Mouse (Mus musculus): ENCODE data around the gene Socs5.

The Socs5 gene

DNA sequence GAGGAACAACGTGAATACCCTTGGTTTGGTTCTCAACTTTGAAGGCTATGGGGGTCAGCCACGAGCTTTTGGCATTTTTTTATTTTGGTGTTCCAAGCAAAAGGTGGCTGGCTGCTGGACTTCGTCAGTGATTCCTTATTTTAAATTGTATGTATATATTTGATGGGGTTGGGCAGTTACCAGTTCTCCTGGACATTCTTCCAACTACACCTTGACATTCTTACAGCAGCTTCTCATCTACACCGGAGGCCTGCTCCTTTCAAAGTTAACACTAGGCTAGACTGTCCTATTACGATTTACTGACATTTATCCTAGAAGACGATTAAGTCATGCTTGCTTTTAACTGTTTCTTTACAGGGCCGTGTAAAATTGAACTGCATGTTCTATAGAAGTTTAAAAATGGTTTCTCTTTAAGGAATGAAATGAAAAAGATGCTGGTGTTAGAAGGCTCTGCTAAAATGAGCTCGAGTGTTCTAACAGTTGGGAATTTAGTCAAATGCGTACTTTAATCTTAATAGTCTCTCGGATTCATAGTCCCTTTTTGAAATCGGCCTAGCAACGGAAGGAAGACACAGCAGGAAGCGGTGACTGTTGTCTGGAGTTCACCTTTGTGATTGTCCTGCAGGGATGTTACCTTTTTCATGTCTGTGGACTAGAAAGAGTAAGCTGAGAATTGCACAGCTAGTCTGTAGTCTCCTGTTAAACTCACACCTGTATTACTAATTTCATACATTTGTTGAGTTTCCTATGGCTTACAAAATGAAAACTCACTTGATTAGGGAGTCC is 1.2 kb downstream of the Socs5 start:
- no peak for DNase-seq

DNA sequence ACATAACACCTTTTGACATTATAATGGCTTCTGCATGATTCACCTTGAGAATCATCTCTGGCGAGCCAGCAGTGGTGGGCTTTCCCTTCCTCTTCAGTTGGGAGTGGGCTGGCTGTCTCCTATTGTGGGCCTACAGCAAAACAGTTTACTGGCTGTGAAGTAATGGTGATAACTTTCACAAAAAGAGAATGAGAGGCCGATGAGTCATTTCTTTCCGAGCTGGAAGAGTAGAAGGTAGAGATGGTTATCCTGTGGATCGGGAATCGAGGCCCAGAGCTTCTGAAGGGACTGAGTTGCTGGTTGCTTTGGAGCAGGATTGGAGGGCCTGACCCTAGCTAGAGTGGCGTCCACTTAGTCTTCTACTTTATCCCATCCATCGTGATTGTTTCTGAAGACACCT is 2.0 kb downstream of the Socs5 start:
- DNase-seq: no peak

DNA sequence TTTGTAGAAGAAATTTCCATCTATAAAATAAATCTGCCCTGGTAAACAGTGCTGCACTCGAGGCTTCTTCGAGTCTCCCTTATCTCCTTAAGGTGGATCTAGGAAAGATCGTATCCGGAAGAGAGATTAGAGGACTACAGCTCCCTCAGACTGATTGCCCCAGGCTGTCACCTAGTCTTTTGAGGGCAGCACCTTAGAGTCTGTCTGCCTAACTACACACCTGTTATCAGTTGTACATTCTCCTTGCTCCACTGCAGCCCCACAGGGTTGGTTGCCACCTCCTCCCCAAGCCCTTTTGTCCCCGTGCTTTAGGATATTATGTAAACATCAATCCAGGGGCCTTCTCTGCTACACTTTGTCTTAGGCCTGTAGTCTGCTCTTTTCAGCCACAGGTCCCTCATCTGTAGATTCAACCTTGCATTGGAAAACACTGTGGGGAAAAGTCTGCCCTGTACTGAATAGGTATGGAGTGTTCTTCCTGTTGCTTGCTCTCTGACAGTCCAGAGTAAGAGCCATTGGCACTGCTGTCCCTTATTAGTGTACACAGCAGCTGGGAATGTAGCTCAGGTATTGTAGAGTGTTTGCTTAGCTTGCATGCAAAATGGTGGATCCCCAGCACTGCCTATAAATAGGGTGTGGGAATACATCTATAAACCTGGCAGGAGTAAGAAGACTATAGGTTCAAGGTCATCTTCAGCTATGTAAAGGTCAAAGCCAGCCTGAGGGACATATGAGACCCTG is 5.5 kb downstream of the Socs5 start:
- DNase-seq: no peak

DNA sequence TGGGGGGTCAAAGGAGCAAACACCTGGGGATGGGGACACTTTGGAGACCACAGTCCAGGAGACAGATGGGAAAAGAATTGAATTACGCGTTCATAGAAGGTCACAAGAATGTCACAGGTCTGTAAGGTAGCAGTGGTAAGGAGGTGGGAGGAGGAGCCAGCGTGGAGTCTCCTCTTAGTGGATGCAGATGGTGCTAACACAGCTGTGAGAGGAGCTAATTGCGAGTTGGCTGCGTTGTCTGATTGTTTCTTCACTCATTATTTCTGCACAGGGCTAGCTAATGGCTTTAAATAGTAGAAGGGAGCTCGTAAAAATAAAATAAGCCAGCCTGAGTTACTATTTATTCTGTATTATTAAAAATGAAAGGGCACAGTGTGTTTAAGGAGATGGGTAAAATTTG is 8.1 kb downstream of the Socs5 start:
- no peak for DNase-seq

DNA sequence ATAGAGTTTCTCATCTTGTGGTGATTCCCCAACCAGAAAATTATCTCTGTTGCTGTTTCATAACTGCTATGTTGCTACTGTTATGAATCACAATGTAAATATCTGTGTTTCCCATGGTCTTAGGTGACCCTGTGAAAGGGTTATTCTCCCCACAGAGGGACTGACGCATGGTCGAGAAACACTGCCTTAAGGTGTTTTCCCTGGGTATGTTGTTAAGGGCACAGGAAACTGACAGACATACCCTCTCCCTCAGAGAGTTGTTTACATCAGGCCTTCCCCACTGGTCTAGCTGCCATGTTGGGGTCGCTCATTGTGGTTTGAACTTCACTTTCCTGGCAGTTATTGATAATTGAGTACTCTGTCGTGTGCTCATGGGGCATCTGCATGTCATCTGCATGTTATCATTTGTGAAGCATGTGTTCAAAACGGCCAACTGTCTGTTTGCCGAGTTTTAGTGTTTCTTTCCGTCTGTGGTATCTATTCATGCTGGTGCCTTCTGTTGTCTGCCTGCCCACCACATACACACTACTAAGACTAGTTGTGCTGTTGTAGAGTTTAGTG is 11.6 kb downstream of the Socs5 start:
- DNase-seq: no peak

DNA sequence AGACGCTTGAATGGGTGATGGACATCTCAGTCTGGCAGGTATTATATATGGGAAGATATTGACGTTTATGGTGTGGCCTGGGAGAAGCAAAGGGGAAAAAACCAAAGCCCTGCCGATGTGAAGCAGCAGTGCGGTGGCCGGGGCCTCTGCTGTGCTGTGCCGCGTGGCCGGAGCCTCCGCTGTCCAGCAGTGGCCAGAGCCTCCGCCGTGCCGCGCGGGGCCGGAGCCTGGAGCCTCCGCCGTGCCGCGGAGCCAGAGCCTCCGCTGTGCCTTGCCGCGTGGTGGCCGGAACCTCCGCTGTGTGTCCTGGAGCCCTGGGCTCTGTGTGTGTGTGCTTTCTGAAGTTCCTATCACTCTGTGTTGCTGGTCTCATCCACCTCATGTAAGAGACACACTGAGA is 17.9 kb downstream of the Socs5 start:
- DNase-seq: no peak

DNA sequence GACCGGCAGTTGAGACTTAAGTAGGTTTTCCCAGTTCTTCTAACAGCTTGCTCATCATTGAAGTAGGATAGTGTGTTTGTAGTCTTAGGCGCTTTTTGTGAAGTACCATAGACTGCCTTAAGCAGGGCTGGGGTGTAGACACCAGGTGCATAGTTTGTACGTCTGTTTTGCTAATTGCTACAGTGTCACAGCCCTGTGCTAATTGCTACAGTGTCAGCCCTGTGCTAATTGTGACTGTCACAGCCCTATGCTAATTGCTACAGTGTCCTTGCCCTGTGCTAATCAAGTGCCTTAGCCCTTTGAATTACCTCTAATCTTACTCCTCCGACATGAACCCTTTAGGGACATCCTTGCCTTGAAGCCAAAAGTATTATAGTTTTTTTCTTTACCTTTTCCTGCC is 24.8 kb downstream of the Socs5 start:
- no peak for DNase-seq

DNA sequence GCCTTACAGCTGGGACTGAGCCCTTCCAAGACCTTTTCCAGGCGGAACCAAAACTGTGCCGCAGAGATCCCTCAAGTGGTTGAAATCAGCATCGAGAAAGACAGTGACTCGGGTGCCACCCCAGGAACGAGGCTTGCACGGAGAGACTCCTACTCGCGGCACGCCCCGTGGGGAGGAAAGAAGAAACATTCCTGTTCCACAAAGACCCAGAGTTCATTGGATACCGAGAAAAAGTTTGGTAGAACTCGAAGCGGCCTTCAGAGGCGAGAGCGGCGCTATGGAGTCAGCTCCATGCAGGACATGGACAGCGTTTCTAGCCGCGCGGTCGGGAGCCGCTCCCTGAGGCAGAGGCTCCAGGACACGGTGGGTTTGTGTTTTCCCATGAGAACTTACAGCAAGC is 26.3 kb downstream of the Socs5 start:
- no peak for DNase-seq

DNA sequence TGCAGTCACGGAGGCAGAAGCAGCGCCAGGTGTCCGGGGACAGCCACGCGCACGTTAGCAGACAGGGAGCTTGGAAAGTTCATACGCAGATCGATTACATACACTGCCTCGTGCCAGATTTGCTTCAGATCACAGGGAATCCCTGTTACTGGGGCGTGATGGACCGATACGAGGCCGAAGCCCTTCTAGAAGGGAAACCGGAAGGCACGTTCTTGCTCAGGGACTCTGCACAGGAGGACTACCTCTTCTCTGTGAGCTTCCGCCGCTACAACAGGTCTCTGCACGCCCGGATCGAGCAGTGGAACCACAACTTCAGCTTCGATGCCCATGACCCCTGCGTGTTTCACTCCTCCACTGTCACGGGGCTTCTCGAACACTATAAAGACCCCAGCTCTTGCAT is 27.2 kb downstream of the Socs5 start:
- DNase-seq: no peak

DNA sequence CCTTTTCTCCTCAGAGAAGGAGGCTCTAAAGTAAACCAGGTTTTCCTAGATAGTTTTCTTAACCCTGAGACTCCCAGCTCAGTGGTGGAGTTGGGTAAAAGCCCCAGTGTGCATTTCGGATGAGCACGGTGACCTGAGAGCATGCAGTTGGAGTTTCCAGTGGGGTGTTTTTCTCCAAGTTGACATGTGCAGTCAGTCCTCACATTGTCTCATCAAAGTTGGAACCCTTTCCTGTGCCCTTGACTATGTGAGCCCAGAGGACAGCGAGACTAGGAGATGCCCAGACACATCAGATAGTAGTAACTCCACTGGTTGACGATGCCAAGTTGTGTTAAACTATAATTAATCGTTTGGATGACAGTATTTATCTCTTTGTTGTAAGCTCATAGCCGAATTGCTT is 28.3 kb downstream of the Socs5 start:
- DNase-seq: no peak

DNA sequence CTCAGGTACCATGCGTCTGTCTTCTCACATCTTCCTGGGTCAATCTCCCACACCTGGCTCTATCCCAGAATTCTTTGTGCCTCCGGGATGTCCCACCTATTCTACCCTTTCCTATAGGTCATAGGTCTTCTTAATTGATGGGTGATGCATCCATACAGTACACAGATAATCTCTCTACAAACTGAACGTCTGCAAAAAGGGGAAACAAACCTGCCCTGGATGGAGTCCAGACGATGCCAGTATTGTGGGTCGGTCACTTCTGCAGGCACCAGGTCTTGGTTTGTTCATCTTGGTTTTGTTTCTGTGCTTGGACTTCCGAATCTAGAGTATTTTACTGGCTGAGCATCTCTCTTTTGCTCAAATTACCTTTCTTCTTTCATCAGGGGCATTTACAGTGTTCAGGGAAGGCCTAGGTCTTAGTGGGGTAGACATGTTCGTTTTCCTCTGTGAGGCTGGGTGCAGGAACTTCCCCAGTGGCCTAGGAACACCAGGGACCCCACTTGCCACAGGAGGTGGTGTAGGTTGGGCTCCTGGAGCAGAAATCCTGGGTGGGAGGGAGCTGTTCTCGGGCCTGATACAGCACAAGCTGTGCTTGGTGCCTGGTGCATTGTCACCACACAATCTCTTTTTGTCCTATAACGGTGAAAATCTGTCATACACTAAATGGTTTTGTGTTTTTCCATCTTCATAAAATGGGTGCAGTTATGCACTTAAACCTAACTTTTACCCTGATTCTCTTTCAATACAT is 33.9 kb downstream of the Socs5 start:
- DNase-seq: no peak

DNA sequence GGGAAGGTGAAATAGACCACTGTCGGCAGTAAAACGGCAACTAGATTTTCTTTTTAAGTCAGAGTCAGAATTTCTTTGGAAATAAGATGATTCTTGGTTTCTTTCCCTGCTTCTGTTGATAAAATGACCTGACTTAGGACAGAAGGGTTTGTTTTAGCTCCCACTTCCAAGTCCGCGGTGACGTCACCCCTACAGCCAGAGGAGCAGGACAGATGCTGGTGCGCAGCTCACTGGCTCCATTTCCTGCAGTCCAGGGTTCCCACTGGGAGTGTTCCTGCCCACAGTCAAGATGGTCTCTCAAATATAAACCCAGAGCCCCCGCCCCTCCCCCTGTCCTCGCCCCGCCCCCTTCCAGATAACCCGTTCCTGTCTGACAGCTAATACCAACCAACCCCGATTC is 34.8 kb downstream of the Socs5 start:
- DNase-seq: no peak

DNA sequence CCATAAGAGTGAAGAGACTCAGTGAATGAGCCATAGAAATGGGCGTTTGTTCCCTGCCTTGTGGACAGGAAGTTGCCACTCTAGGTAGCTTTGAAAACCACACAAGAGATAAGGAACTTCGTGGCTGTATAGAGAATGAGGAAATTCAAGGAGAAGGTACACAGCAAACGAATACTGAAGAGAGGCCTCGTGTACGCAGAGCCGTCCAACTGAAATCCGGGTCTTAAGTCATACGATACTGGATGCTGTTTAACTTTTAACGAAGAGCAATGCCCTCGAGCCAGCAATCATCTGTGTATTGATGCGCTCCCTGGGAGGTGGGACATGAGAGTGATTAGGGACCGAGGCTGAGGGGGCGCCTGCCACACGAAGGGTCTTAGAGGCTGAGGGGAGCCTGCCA is 35.7 kb downstream of the Socs5 start:
- no peak for DNase-seq

DNA sequence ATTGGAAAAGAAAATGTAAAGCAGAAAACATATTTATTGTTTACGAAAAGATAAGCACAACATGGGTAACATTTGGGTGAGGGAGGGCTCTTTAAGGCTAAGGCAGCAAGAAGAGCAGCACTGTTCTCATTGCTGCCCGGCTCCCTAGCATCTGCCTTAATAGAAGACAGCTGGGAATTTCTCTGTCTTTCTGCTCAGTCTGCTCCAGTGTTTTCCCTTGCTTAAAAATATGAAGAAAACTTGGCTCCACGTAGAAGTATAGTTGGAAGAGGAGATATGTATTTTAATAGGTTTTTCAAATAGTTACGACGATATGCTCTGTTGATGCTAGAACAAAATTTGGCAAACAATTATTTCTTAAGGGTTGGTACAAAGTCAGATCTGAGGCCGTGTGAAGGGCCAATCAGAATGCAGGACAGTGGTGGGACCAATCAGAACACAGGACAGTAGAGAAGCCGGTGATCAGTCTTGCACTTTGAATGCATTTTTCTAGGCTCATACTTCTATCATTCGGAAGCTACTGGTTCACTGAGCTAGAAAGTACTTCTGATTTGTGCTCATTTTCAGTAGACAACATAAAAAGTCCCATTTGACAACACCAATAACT is 39.0 kb downstream of the Socs5 start:
- DNase-seq: no peak

DNA sequence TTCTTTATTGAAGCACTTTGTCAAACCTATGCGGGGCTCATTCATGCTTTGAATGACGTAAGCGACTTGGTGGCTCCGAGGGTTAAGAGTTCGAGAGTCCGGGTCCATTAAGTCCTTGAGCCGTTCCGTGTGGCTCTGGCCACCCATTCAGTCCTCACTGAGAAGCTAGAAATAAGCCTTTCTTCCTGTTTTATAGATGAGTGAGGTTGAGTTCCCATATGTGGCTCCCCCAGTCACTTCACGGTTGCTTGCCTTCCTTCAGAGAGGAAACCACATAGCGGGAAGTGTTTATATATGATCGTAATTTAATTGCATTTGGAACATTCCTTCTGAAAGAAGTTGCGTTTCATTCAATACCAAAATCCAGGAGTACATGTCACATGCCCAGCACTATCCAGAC is 42.3 kb downstream of the Socs5 start:
- DNase-seq: no peak

DNA sequence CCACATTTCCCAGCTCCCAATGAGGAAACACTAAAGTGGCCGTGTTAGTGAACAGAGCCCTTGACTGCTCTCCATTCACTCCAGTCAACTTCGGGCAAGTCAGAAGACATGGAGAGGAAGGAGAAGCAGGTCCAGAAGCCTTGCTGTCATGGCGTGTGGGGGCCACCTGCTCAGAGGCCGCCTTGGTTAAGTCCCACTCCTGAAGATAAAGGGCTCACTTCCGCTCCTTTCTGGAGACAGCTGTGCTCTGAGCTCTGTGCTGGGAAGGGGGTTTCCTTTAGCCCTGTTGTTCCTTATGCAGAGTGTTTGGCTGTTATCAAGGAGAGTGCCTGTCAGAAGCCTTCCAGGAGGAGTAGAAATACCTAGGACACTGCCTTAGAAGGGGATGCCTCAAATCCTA is 45.5 kb downstream of the Socs5 start:
- DNase-seq: peak; percentile 65

DNA sequence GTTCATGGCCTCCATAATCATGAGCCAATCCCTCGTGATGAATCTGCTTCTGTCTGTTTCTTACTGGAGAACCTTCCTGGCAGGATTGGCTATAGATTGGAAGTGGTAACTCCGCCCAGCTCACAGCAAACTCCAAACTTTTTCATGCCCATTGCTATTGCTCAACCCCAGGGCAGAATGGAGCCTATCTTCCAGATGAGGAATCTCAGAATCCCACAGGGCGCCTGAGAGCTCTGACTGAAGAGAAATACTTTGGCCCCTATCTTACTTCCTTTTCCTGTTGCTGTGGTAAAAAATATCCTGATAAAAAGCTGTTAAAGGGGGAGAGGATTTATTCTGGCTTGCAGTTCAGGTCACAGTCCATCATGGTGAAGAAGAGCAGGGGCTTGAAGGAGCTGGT is 48.2 kb downstream of the Socs5 start:
- no peak for DNase-seq

DNA sequence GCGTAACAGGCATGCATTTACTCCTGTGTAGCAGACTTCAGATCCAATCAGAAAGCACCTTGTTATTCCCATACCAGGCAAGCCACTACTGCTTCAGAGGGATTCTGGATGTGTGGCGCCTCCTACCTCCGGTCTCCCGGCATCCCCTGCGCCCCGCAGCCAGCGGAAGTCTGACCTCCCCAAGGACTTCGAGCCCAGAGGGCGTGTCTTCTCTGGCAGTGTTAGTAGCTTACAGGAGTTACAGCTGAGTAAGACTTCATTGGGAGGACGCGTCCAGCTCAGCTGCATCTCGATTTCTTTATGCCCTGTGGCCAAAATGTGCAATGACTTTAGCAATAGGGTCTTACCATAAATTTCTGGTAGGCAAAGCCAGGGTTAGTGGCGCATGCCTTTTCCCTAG is 50.3 kb downstream of the Socs5 start:
- DNase-seq: no peak

DNA sequence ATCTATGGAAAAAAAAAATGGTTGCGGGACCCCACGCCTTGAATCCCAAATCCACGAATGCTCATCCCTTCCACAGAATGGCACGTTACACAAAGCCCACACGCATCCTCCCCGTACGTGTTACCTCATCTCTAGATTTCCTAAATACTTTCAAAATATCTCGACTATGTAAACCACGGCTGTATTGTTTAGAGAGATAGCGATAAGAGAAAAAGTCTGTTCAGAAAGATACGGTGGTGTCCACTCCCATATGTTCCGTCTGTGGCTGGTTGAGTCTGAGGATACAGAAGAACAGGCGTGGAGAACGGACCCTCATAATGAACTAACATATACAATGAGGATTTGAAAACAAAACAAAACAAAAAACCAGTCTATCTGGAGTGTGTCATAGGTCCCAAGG is 51.1 kb downstream of the Socs5 start:
- DNase-seq: no peak

DNA sequence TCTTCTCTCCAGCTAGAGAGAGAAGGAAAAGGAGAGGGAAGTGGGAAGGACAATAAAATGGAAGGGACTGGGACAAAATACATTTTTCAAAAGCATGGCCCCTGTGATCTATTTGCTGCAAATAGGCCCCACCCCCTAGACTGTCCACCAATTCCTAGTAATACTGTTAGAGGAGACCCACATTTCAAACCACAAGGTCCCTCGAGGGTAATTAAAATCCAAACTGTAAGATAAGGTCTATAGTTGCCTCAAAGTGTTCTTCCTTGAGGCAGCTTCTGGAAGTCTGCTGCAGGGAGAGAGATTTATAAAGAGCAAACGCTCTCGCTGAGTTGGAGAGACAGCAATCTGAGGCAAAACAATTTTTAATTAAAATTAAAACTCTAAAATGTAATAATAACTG is 52.8 kb downstream of the Socs5 start:
- no peak for DNase-seq

DNA sequence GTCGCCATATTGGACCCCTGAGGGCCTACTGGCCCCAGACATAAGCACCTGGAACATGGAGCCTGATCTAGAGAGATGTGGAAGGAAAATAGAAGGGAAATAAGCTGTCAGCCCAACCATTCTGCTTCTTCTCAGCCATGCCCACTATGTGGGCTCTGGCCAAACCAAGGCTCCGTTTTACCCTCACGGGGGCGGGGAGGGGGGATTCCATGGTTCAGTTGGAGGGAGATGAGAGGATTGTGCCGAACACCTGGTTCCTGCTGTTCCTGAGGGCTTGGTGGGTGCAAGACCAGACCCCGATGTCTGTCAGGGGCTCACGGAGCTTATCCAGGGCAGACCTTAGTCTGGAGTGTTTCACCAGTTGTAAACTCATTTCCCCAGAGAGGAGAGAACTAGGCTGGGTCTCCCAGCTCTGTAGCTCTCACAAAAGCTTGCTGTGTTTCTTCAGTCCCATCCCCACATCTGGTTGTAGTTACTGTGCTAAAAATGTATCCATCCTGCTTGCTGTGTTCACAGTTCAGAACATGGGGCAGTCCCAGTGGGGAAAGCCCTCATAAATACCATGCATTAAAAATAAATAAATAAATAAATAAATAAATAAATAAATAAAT is 56.9 kb downstream of the Socs5 start:
- DNase-seq: no peak

DNA sequence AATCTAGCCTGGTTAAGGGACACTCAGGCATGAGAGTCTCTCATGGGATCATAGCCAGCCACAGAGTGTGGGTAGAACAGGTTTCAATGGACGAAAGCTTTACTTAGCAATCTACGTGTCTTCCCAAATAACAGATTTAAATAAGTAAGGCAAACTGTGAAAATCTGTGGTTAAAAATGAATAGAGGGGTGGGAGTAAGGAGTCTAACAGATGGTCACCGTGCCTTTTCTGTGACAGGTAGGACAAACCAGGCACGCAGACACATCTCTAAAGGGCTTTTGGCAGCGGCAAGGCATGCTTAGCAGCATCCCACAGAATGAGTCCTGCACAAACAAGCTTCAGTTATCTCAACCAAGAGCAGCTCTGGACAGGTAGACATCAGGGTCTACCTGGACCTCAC is 59.9 kb downstream of the Socs5 start:
- no peak for DNase-seq

DNA sequence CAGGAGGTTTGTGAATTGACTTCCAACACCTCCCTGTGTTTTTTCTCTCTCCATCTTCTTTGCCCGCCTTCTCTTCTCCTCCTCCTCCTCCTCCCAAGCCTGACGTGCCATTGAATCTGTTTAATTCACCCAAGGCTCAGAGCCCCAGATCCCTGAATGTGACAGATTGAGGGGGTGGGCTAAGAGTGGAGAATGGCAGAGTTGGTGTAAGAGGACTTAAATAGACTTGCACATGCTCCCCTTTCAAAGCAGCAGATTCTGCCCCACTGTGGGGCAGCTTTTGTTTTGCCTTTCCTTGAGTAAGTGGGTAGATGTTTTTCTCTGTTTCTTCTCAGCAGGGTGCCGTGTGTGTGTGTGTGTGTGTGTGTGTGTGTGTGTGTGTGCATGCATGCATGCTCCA is 61.6 kb downstream of the Socs5 start:
- no peak for DNase-seq
